Mouse (Mus musculus) hindlimb bud, embryonic 11.5 days (tissue): ENCODE results near the gene Card19.
A peak's percentile ranks its signal among the peaks of the same experiment; 100 is the strongest.

Source experiments
- DNase-seq: peaks from one replicate; pipeline ENCODE4 v3.0.0-alpha.2; 2012; ENCODE audit warnings: low read depth, low spot score; ENCODE audit errors: extremely low spot score

The Card19 gene

GRCm38 (mm10) chr13:49175509-49175908 lies 40.3 kb downstream of the Card19 start:
- no peak for DNase-seq

- DNase-seq, result peak; percentile 74
Measured at GRCm38 (mm10) chr13:49172971-49173596, 42.8 kb downstream of the Card19 start.

- DNase-seq, result no peak
Measured at GRCm38 (mm10) chr13:49172335-49172734, 43.5 kb downstream of the Card19 start.

- DNase-seq, result no peak
Measured at GRCm38 (mm10) chr13:49171729-49172128, 44.1 kb downstream of the Card19 start.

GRCm38 (mm10) chr13:49170623-49171022 lies 45.2 kb downstream of the Card19 start:
- DNase-seq, result no peak

- no peak for DNase-seq
Measured at GRCm38 (mm10) chr13:49169448-49170207, 46.2 kb downstream of the Card19 start.

GRCm38 (mm10) chr13:49167081-49167480 lies 48.8 kb downstream of the Card19 start:
- no peak for DNase-seq

GRCm38 (mm10) chr13:49163645-49164044 lies 52.2 kb downstream of the Card19 start:
- no peak for DNase-seq

GRCm38 (mm10) chr13:49162722-49163121 lies 53.1 kb downstream of the Card19 start:
- no peak for DNase-seq

GRCm38 (mm10) chr13:49161236-49161635 lies 54.6 kb downstream of the Card19 start:
- no peak for DNase-seq

GRCm38 (mm10) chr13:49158040-49158713 lies 57.7 kb downstream of the Card19 start:
- DNase-seq, result no peak

- no peak for DNase-seq
Measured at GRCm38 (mm10) chr13:49156645-49157044, 59.2 kb downstream of the Card19 start.

- no peak for DNase-seq
Measured at GRCm38 (mm10) chr13:49154621-49155020, 61.2 kb downstream of the Card19 start.

GRCm38 (mm10) chr13:49154028-49154427 lies 61.8 kb downstream of the Card19 start:
- DNase-seq, result no peak
